In the genomic region with DNA sequence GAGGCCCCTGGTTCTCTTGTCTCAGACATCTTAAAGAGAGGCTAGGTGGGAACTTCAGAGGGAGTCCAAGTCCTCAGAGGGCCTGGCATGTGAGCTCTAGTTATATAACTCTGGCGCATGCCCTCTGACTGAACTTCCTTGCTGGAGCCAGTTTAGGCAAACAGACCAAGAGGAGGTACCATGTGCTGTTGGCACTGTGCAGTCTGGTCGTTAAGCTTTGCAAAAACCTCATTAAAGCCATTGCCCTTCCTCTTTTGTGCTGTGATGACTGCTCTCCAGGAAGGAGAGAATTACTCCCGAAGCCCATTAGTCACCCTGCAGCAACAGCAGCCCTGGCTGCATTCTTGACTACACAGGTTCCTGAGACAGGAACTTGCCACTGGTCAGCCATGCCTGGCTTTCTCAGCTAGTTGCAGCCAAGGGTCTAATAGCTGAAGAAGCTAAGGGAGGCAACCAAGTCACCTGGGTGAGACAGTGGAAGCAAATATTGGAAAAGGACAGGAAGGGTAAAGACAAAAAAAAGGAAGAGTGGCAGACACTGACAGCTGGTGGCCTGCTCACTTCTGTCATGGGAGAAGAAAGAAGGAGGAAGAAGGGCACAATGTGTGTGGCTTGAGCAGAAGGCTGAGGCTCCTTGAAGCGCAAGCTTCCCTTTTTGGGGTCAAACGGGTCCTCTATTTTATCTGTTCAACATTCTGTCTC, we compare ENCODE assay signal across 12 mouse cellular contexts. TPM values are rescaled to one million over a fixed set of nuclear protein-coding genes. Genes with fewer than 3 reads are reported as not detected.
DNase-seq lines count a peak whose midpoint lies in the region; ATAC-seq and TF ChIP-seq lines count a peak whose summit lies in the region.
"Had no signal": no experiment of that assay in that cellular context is flagged by ENCODE, and none has a peak within 500 bp of the region (broad histone marks: within the 10 kb centered on the region; RNA-seq: fewer than 3 reads in every experiment).

No protein-coding gene starts in this region.

- H3K27me3 ChIP-seq in kidney, embryonic 15.5 days = no peaks in the 10 kb centered on the region
- H3K27me3 ChIP-seq: stomach, embryonic 15.5 days had no signal

- H3K9ac ChIP-seq in kidney, embryonic 15.5 days = no peak overlapping the region
- H3K9ac ChIP-seq: stomach, embryonic 15.5 days had no signal

- WGBS in kidney, embryonic 15.5 days = 43% methylated on average over 5 of the region's 5 CpGs

- H3K4me3 ChIP-seq in gastrocnemius, adult 2 months = no peak overlapping the region
- H3K4me3 ChIP-seq in kidney, embryonic 15.5 days (replicated peaks) = no peak overlapping the region
- H3K4me3 ChIP-seq: stomach, embryonic 15.5 days had no signal

- intact Hi-C loops in gastrocnemius, adult 2 months (cut with DNase I) = no loop called here
- intact Hi-C loops in gastrocnemius, postnatal 14 days (cut with DNase I; ENCODE audit: low total_unique reads) = no loop called here

- H3K4me1 ChIP-seq in kidney, embryonic 15.5 days = peaks cover 29% of the 10 kb centered on the region

- no peak for ATAC-seq in kidney, embryonic 15.5 days (replicated peaks; ENCODE audit: low FRiP score)
- no peak for ATAC-seq in megakaryocyte-erythroid progenitor cell, adult 5-6 weeks (replicated peaks; ENCODE audit: low FRiP score, low TSS enrichment, poor library complexity, severe bottlenecking)

- no peak for TF ChIP-seq CTCF in gastrocnemius, adult 2 months (IDR thresholded peaks at IDR 0.05)

- DNase-seq in gastrocnemius, adult 2 months = peak; percentile 27
- DNase-seq in gastrocnemius, postnatal 14 days = no peak
- peak; percentile 75 for DNase-seq in Muller cell, postnatal 12 days (ENCODE audit: inconsistent ontology term)
- peak; percentile 17 for DNase-seq in lung, postnatal 10 days
- DNase-seq in frontal cortex, adult 2 months (ENCODE audit: extremely low spot score in 1 of 2, low spot score in 1 of 2) = no peak
- no peak for DNase-seq in cerebellum, postnatal 10 days
- DNase-seq: cerebellum, postnatal 25 days had no signal

- H3K4me2 ChIP-seq in kidney, embryonic 15.5 days = no peak overlapping the region
- H3K4me2 ChIP-seq: stomach, embryonic 15.5 days had no signal

- no peaks in the 10 kb centered on the region for H3K36me3 ChIP-seq in kidney, embryonic 15.5 days
- H3K36me3 ChIP-seq: stomach, embryonic 15.5 days had no signal

- no peak overlapping the region for H3K27ac ChIP-seq in gastrocnemius, adult 2 months
- peak overlapping the region; percentile 64 for H3K27ac ChIP-seq in kidney, embryonic 15.5 days
- H3K27ac ChIP-seq: stomach, embryonic 15.5 days had no signal

- H3K9me3 ChIP-seq in kidney, embryonic 15.5 days (replicated peaks) = no peaks in the 10 kb centered on the region
- H3K9me3 ChIP-seq: stomach, embryonic 15.5 days had no signal

RNA-seq across cellular contexts. Expression of a gene that starts 4.3 kb away (rescaled TPM):
- 1 to 10 TPM in 1 of 2 experiments, under 1 TPM in 1; 0.86 to 1.2 TPM for total RNA-seq in gastrocnemius, adult 2 months (2021)
- under 1 TPM; 0.55 to 0.82 TPM for total RNA-seq in gastrocnemius, postnatal 14 days (2021)
- 12.6 and 15.6 TPM in 2 replicates for polyA plus RNA-seq in kidney, embryonic 15.5 days (2015; fragmentation: Nextera tagmentation; extraction: Ambion mirVana)
- polyA plus RNA-seq in frontal cortex, adult 2 months (2012; rRNA removed) = 6.9 and 7.2 TPM in 2 replicates
- 0.89 and 26.4 TPM in 2 replicates for total RNA-seq in megakaryocyte-erythroid progenitor cell, adult 5-6 weeks (2014; fragmentation: Nextera tagmentation)
- 0.65 and 0.75 TPM in 2 replicates for total RNA-seq in megakaryocyte-erythroid progenitor cell, adult 5-6 weeks (2017)

RNA-seq across cellular contexts. Expression of a gene that starts 30.5 kb away (rescaled TPM):
- total RNA-seq in gastrocnemius, adult 2 months (2021) = not detected
- total RNA-seq in gastrocnemius, postnatal 14 days (2021) = not detected
- 0.27 TPM in 1 of 2 replicates, not detected in the other for polyA plus RNA-seq in kidney, embryonic 15.5 days (2015; fragmentation: Nextera tagmentation; extraction: Ambion mirVana)
- 0.06 and 0.12 TPM in 2 replicates for polyA plus RNA-seq in frontal cortex, adult 2 months (2012; rRNA removed)
- total RNA-seq in megakaryocyte-erythroid progenitor cell, adult 5-6 weeks (2014; fragmentation: Nextera tagmentation) = 3.4 and 40.7 TPM in 2 replicates
- 10.3 and 10.6 TPM in 2 replicates for total RNA-seq in megakaryocyte-erythroid progenitor cell, adult 5-6 weeks (2017)
- total RNA-seq: layer of hippocampus, postnatal 25 days had no signal
- polyA plus RNA-seq: heart, embryonic 14.5 days had no signal

Comparison
In these comparisons a context has a peak if more than half of its experiments do, and no peak if none do; other contexts are left out.
1. DNase-seq: peak in gastrocnemius, adult 2 months (single experiment), Muller cell, postnatal 12 days (single experiment) and lung, postnatal 10 days (single experiment); none in gastrocnemius, postnatal 14 days (single experiment), frontal cortex, adult 2 months (0 of 2) and cerebellum, postnatal 10 days (0 of 2).
2. RNA of a gene that starts 30.5 kb away (total RNA-seq): 3.4 to 40.7 TPM in megakaryocyte-erythroid progenitor cell, adult 5-6 weeks; not detected in gastrocnemius, postnatal 14 days and not detected in gastrocnemius, adult 2 months; every median in the first group is over 4 times any median in the second.